Mouse (Mus musculus) midbrain, postnatal 0 days (tissue): ENCODE results near the gene Pde11a. TPM values are rescaled to one million over a fixed set of nuclear protein-coding genes. Genes with fewer than 3 reads are reported as not detected.

Experiments used
- ATAC-seq: fragments of 200-750 bp; cut with Nextera tagmentation; 2 replicates; pipeline ENCODE4 v1.8.0; 2017; ENCODE audit warnings: moderate number of reproducible peaks, mild to moderate bottlenecking, moderate TSS enrichment, moderate library complexity; ENCODE audit not compliant: low FRiP score
- DNase-seq: peaks from one replicate; pipeline ENCODE4 v3.0.0-alpha.2; 2015; ENCODE audit warnings: low spot score
- H3K27ac ChIP-seq: fragments of 300-500 bp; sonication (generic); 2 replicates; pipeline ENCODE4 v1.5.1; 2014; ENCODE audit warnings: low read depth, mild to moderate bottlenecking, low read length, mixed read lengths
- H3K27me3 ChIP-seq: fragments of 300-500 bp; sonication (generic); 2 replicates; pipeline ENCODE4 v1.6.1; 2014; ENCODE audit warnings: low read length, control low read depth, mixed read lengths; ENCODE audit not compliant: insufficient read depth
- H3K36me3 ChIP-seq: fragments of 300-500 bp; sonication (generic); 2 replicates; pipeline ENCODE4 v1.6.1; 2014; ENCODE audit warnings: low read length, control low read depth, mixed read lengths; ENCODE audit not compliant: insufficient read depth
- H3K4me1 ChIP-seq: fragments of 300-500 bp; sonication (generic); 2 replicates; pipeline ENCODE4 v1.6.1; 2014; ENCODE audit warnings: mild to moderate bottlenecking, control low read depth, antibody characterized with exemption, low read length, mixed read lengths; ENCODE audit not compliant: insufficient read depth
- H3K4me2 ChIP-seq: fragments of 300-500 bp; sonication (generic); 2 replicates; pipeline ENCODE4 v1.6.1; 2014; ENCODE audit warnings: low read depth, mild to moderate bottlenecking, low read length, mixed read lengths; ENCODE audit not compliant: poor library complexity, severe bottlenecking
- H3K4me3 ChIP-seq: fragments of 300-500 bp; sonication (generic); 2 replicates; pipeline ENCODE4 v1.5.1; 2014; ENCODE audit warnings: low read depth, mild to moderate bottlenecking, low read length, moderate library complexity
- H3K9ac ChIP-seq: fragments of 300-500 bp; sonication (generic); replicated peaks from 2 replicates; pipeline ENCODE4 v1.6.1; 2014; ENCODE audit warnings: mild to moderate bottlenecking, low read length, moderate library complexity, mixed read lengths; ENCODE audit not compliant: poor library complexity, severe bottlenecking
- H3K9me3 ChIP-seq: fragments of 300-500 bp; sonication (generic); 2 replicates; pipeline ENCODE4 v1.6.1; 2016; ENCODE audit warnings: low read length, control low read depth
- CTCF ChIP-seq: IDR thresholded peaks from 2 replicates; pipeline ENCODE4 v1.5.1; 2016; ENCODE audit warnings: antibody characterized with exemption, mild to moderate bottlenecking
- WGBS: fragments of 180-500 bp; shearing (Covaris S2); extraction: QIAGEN DNeasy Blood & Tissue Kit; methylation state at CpG from one replicate; pipeline ENCODE4 v1.1.7; 2014; 5-methylcytosine and 5-hydroxymethylcytosine counted together
- polyA plus RNA-seq: library from polyadenylated mRNA; unstranded; fragments of >200 nt; fragmentation: Nextera tagmentation; extraction: Ambion mirVana; gene quantifications from 2 replicates; pipeline ENCODE4 v1.2.1, GENCODE M21; 2015
- total RNA-seq: library from RNA; depleted of rRNA; stranded (reverse); fragments of >200 nt; gene quantifications from 2 replicates; pipeline ENCODE4 v1.2.3, GENCODE M21; 2014

Gene Pde11a
- total and polyA plus RNA-seq, 2 experiments from 2014 or later: 0.94 to 1.1 TPM

DNA sequence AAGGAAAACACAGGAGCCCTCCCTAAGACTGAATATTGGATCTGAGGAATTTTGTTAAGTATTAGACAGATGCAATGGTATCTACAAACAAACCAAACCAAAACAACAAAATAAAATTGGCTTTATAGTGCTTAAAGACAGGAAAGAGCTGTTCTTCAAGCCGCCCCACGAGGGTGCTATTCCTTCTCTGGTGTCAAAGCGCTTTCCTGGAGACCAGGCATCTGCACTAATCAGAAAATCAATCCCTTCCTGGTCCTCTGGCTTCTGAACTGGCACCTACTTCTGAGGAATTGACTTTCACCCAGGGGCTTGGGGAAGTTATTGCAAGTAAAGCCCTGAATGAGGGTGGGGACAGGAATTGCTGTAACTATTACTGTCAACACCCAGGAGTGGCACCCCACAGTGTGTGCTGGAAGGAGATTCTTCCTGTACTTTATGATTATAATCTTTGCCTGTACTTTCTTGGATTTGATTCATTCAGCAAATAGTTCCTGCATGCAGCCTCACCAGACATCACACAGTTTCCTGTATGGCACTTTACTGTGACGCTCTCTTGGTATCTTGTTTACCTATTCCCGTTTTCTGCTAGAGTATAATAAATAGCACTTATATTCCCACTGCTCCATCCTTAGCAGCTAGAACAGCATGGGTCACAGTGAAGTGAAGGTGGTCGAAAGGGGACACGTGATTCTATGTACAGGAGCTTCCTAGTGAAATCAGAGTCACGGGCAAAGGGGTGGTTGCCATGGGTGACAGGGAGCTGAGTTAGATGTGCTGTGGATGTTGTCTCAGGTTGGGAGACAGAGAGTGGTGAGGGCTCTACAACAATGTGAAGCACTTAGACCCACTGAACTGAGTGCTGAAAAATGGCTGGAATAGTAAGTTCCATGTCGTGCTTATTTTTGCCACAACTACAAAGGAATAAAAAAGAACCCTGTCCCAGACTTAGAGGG lies 210.2 kb downstream of the Pde11a start:
- TF ChIP-seq CTCF: peak; percentile 68
- H3K4me1 ChIP-seq: no peaks in the 10 kb centered on the region
- no peak overlapping the region for H3K27ac ChIP-seq
- no peak for ATAC-seq
- H3K27me3 ChIP-seq: no peaks in the 10 kb centered on the region
- no peak overlapping the region for H3K4me3 ChIP-seq
- WGBS: 55% methylated on average over 9 of the region's 9 CpGs
- no peak overlapping the region for H3K9ac ChIP-seq
- peak; percentile 72 for DNase-seq
- no peaks in the 10 kb centered on the region for H3K36me3 ChIP-seq
- no peak overlapping the region for H3K4me2 ChIP-seq
- H3K9me3 ChIP-seq: no peaks in the 10 kb centered on the region

DNA sequence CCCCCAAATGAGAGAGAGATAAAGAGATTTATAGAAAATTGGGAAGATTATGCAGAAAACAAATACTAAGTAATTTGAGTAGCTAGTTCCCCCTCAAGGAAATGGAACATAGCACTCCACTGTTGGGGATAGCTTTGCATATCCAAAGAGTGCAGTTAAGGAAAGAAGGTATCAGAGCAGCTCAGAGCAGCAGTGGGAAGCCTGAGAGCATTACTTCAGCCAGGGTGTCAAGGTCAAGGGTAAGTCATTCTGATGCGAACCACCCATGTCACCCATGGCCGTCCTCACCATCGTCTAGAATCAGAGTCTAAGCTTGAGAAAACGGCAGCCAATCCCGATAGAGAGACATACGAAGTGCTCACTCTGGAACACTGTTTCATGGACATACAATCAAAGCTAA lies 211.9 kb downstream of the Pde11a start:
- no peak for DNase-seq
- Histone ChIP-seq H3K36me3 (no peaks in the 10 kb centered on the region), H3K4me1 (no peaks in the 10 kb centered on the region), H3K4me2 (no peak overlapping the region), H3K27ac (no peak overlapping the region), H3K27me3 (no peaks in the 10 kb centered on the region), H3K4me3 (no peak overlapping the region), H3K9ac (no peak overlapping the region), H3K9me3 (no peaks in the 10 kb centered on the region)
- no peak for TF ChIP-seq CTCF
- WGBS: 92% methylated on average over 6 of the region's 6 CpGs
- ATAC-seq: no peak

DNA sequence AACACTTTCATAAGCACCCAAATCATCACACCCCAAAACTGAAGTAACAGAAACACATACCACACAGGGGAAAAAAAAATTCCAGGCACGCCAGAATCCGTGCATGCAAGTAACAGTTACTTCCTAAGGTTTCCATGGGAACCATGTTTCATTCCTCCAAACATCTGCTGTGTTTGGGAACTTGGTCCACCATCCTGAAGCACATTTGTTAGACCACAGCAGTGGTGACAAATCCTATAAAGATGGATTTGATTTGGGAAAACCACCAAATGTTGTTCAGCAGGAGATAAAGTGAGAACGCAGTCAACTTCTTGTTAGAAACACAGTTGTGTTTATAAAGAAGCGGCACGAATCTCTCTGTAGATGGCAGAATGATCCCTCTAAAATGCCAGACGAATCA lies 213.8 kb downstream of the Pde11a start:
- H3K27me3 ChIP-seq: no peaks in the 10 kb centered on the region
- H3K4me2 ChIP-seq: no peak overlapping the region
- no peak for TF ChIP-seq CTCF
- no peak overlapping the region for H3K4me3 ChIP-seq
- no peaks in the 10 kb centered on the region for H3K9me3 ChIP-seq
- no peak for ATAC-seq
- 55% methylated on average over 6 of the region's 6 CpGs for WGBS
- H3K4me1 ChIP-seq: no peaks in the 10 kb centered on the region
- DNase-seq: peak; percentile 57
- no peak overlapping the region for H3K9ac ChIP-seq
- H3K36me3 ChIP-seq: no peaks in the 10 kb centered on the region
- H3K27ac ChIP-seq: no peak overlapping the region

DNA sequence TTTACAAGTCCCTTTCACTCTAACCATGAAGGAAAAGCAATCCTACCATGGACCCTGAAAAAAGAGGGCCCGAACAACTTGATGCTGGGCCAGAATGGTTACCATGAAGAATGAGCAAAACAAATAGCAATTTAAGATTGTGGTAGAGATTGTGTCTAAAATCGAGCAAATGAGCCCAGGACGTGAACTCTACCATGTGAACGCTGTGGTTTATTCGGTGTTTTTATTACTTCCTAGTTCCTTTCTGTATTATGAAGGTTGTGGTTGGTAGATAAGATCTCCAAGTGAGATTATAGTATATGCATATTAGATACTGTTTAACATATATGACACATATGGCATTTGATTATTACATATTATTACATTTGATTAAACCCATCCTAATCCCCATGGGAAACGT lies 216.4 kb downstream of the Pde11a start:
- Histone ChIP-seq H3K36me3 (no peaks in the 10 kb centered on the region), H3K4me2 (no peak overlapping the region), H3K27me3 (no peaks in the 10 kb centered on the region), H3K9ac (no peak overlapping the region), H3K27ac (no peak overlapping the region), H3K4me3 (no peak overlapping the region), H3K9me3 (no peaks in the 10 kb centered on the region), H3K4me1 (no peaks in the 10 kb centered on the region)
- DNase-seq (no peak), ATAC-seq (no peak)
- 91% methylated on average over 6 of the region's 6 CpGs for WGBS
- TF ChIP-seq CTCF: no peak

GRCm38 (mm10) chr2:76119848-76120247 lies 218.7 kb downstream of the Pde11a start:
- TF ChIP-seq CTCF: no peak
- H3K4me3 ChIP-seq: no peak overlapping the region

GRCm38 (mm10) chr2:76118491-76118890 lies 220.1 kb downstream of the Pde11a start:
- WGBS: 85% methylated on average over 5 of the region's 5 CpGs
- no peak for TF ChIP-seq CTCF
- no peak for ATAC-seq
- H3K9me3 ChIP-seq: no peaks in the 10 kb centered on the region
- no peaks in the 10 kb centered on the region for H3K4me1 ChIP-seq
- DNase-seq: no peak
- H3K27ac ChIP-seq: no peak overlapping the region
- H3K4me3 ChIP-seq: no peak overlapping the region
- H3K4me2 ChIP-seq: no peak overlapping the region
- no peak overlapping the region for H3K9ac ChIP-seq
- no peaks in the 10 kb centered on the region for H3K27me3 ChIP-seq
- no peaks in the 10 kb centered on the region for H3K36me3 ChIP-seq

More at GRCm38 (mm10) chr2:76119848-76120247, 218.7 kb downstream of the Pde11a start:
- DNase-seq: no peak
- H3K27me3 ChIP-seq: no peaks in the 10 kb centered on the region
- H3K9me3 ChIP-seq: no peaks in the 10 kb centered on the region
- no peak for ATAC-seq
- no peaks in the 10 kb centered on the region for H3K36me3 ChIP-seq
- WGBS: 56% methylated on average over 2 of the region's 2 CpGs
- no peak overlapping the region for H3K27ac ChIP-seq
- no peaks in the 10 kb centered on the region for H3K4me1 ChIP-seq
- H3K4me2 ChIP-seq: no peak overlapping the region
- H3K9ac ChIP-seq: no peak overlapping the region
